Mouse (Mus musculus): ENCODE measurements around the gene 2310022B05Rik. TPM values are rescaled to one million over a fixed set of nuclear protein-coding genes. Genes with fewer than 3 reads are reported as not detected.

Gene 2310022B05Rik
- total RNA-seq, 4 experiments from 2014 or later = 39.9 to 50.2 (median 45.4) TPM

DNA sequence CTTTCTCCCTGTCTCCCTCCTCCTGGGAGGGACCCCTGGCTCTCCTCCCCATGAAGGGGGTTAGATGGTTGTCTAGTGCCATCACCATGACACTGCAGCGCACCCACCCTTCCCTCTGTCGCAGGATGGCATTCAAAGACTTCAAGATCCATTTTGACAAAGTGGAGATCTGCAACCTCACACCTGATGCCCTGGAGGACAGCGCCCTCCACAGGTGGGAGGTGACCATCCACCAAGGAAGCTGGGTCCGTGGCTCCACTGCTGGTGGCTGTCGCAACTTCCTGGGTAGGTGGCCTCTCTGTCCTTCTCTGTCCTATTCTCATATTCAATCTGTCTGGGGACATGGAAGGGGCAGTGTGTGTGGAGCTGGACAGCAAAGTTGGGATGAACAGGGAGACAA lies 59.1 kb downstream of the 2310022B05Rik start:
- DNase-seq = no peak

DNA sequence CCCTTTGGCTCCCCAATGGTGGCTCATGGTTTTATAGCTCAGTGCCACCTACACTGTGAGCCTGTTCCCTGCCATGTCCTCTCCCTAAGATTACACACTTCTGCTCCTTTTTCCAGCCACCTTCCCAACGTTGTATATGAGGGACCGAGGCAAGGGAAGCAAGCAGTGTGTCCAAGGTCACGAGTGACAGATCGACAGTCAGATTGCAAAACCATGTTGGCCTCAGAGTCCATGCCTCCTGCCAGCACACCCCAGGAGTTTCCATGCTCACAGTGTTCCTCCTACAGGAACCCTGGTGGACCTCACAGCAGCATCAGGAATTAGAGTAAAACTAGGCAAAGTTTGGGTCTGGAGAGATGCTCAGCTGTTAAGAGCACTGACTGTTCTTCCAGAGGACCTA lies 73.8 kb downstream of the 2310022B05Rik start:
- DNase-seq = peak; percentile 61

DNA sequence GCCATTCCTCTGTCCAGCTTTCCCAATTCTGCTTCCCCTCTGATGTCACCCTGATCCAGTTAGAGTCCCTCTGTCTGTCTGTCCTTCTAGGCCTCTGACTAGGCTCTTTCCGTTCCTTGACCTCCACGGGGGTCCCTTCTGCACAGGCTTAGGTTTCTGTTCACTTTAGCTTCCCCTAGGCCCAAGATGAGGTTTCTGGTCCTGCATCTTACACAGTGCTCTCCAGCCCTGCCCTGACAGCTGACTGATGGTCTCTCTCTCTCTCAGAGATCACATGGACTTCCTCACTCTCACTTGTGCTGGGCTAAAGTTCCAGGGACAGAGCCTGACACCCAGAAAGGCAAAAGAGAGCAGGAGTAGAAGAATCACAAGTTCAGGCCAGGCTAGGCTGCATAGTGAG lies 76.6 kb downstream of the 2310022B05Rik start:
- no peak for DNase-seq

Other genes starting within 250 kb of the 2310022B05Rik start
- 10 to 100 TPM in 3 of 4 experiments, 1 to 10 TPM in 1; 9.0 to 14.1 (median 12.0) TPM for gene Pgbd5, start 223.7 kb downstream of the 2310022B05Rik start, total RNA-seq (2022)
- gene Cog2, start 142.6 kb downstream of the 2310022B05Rik start, total RNA-seq (2022) = 10 to 100 TPM; 48.0 to 62.2 (median 54.1) TPM
- gene Agt, start 93.7 kb downstream of the 2310022B05Rik start, total RNA-seq (2022) = 1 to 10 TPM in 2 of 4 experiments, under 1 TPM in 2; 0.49 to 8.0 (median 4.0) TPM
- gene Capn9, start 87.3 kb downstream of the 2310022B05Rik start, total RNA-seq (2022) = under 1 TPM in 2 of 4 experiments, not detected in 2; 0.35 to 0.78 TPM
- gene Ttc13, start 58.6 kb upstream of the 2310022B05Rik start, total RNA-seq (2022) = 10 to 100 TPM; 39.3 to 45.5 (median 42.7) TPM
- 10 to 100 TPM in 3 of 4 experiments, 1 to 10 TPM in 1; 6.4 to 15.9 (median 13.3) TPM for gene Arv1, start 58.8 kb upstream of the 2310022B05Rik start, total RNA-seq (2022)
- under 1 TPM in 3 of 4 experiments, not detected in 1; 0.42 to 0.73 (median 0.49) TPM for gene Fam89a, start 88.5 kb upstream of the 2310022B05Rik start, total RNA-seq (2022)
- gene Trim67, start 129.7 kb upstream of the 2310022B05Rik start, total RNA-seq (2022) = 1 to 10 TPM in 3 of 4 experiments, under 1 TPM in 1; 0.99 to 2.9 (median 1.3) TPM
- 100 to 1,000 TPM in 3 of 4 experiments, 10 to 100 TPM in 1; 93.8 to 131 (median 107) TPM for gene Gnpat, start 199.7 kb upstream of the 2310022B05Rik start, total RNA-seq (2022)
- gene 2810004N23Rik, start 199.8 kb upstream of the 2310022B05Rik start, total RNA-seq (2022) = 10 to 100 TPM; 27.5 to 31.3 (median 29.2) TPM
- gene Exoc8, start 234.3 kb upstream of the 2310022B05Rik start, total RNA-seq (2022) = 10 to 100 TPM; 22.1 to 28.1 (median 25.0) TPM
- 10 to 100 TPM; 19.4 to 23.6 (median 21.5) TPM for gene Sprtn, start 234.5 kb upstream of the 2310022B05Rik start, total RNA-seq (2022)

All from adrenal gland, adult 8-10 months (tissue).